Mouse (Mus musculus) heart, postnatal 0 days (tissue): ENCODE measurements at regions not wholly inside any gene's neighbourhood (a gene's known extent, or its start where the extent isn't known, plus 50 kb on each side); places are given as distances from the start of the nearest gene placed in this dataset.

ENCODE experiments used
- ATAC-seq: fragments of 200-750 bp; cut with Nextera tagmentation; 2 replicates; pipeline ENCODE4 v1.8.0; 2017; ENCODE audit warnings: low read depth, moderate number of reproducible peaks, moderate library complexity; ENCODE audit not compliant: insufficient read depth
- DNase-seq: peaks from one replicate; pipeline ENCODE4 v3.0.0-alpha.2; 2016; ENCODE audit warnings: low spot score
- H3K27ac ChIP-seq: fragments of 300-500 bp; sonication (generic); 2 replicates; pipeline ENCODE4 v1.5.1; 2014; ENCODE audit warnings: low read depth, mild to moderate bottlenecking
- H3K27me3 ChIP-seq: fragments of 300-500 bp; sonication (generic); 2 replicates; pipeline ENCODE4 v1.6.1; 2014; ENCODE audit warnings: low read length, mixed read lengths; ENCODE audit not compliant: control insufficient read depth, insufficient read depth
- H3K36me3 ChIP-seq: fragments of 300-500 bp; sonication (generic); replicated peaks from 2 replicates; pipeline ENCODE4 v1.6.1; 2014; ENCODE audit warnings: low read length, mixed read lengths; ENCODE audit not compliant: control insufficient read depth, insufficient read depth
- H3K4me1 ChIP-seq: fragments of 300-500 bp; sonication (generic); 2 replicates; pipeline ENCODE4 v1.6.1; 2014; ENCODE audit warnings: antibody characterized with exemption; ENCODE audit not compliant: control insufficient read depth, insufficient read depth
- H3K4me2 ChIP-seq: fragments of 300-500 bp; sonication (generic); 2 replicates; pipeline ENCODE4 v1.6.1; 2014; ENCODE audit warnings: low read depth, mild to moderate bottlenecking, low read length, moderate library complexity
- H3K4me3 ChIP-seq: fragments of 300-500 bp; sonication (generic); 2 replicates; pipeline ENCODE4 v1.5.1; 2014; ENCODE audit warnings: low read depth, low read length
- H3K9ac ChIP-seq: fragments of 300-500 bp; sonication (generic); replicated peaks from 2 replicates; pipeline ENCODE4 v1.6.1; 2014; ENCODE audit warnings: low read depth, low read length, mixed read lengths
- H3K9me3 ChIP-seq: fragments of 300-500 bp; sonication (generic); replicated peaks from 2 replicates; pipeline ENCODE4 v1.6.1; 2016; ENCODE audit warnings: low read length; ENCODE audit not compliant: control insufficient read depth
- CTCF ChIP-seq: IDR thresholded peaks from 2 replicates; pipeline ENCODE4 v1.5.1; 2016; ENCODE audit warnings: antibody characterized with exemption, control low read depth, low read depth
- EP300 ChIP-seq: IDR thresholded peaks from 2 replicates; pipeline ENCODE4 v1.6.1; 2016; ENCODE audit warnings: antibody characterized with exemption, low read depth
- WGBS: fragments of 180-500 bp; shearing (Covaris S2); extraction: QIAGEN DNeasy Blood & Tissue Kit; methylation state at CpG from one replicate; pipeline ENCODE4 v1.1.7; 2014; 5-methylcytosine and 5-hydroxymethylcytosine counted together

GRCm38 (mm10) chr4:131161501-131161900 lies 217.3 kb downstream of the Matn1 start:
- no peak for ATAC-seq
- H3K9ac ChIP-seq = no peak overlapping the region
- no peak for DNase-seq
- H3K27me3 ChIP-seq = peaks cover 6% of the 10 kb centered on the region; the same call in 1 of the 2 replicates
- TF ChIP-seq EP300 (no peak), CTCF (no peak)
- H3K4me1 ChIP-seq = no peaks in the 10 kb centered on the region
- WGBS = 73% methylated on average over 9 of the region's 9 CpGs
- no peak overlapping the region for H3K4me2 ChIP-seq
- H3K36me3 ChIP-seq = no peaks in the 10 kb centered on the region
- H3K9me3 ChIP-seq = no peaks in the 10 kb centered on the region
- H3K4me3 ChIP-seq = no peak overlapping the region
- H3K27ac ChIP-seq = no peak overlapping the region

GRCm38 (mm10) chr4:131163782-131164315 lies 219.7 kb downstream of the Matn1 start:
- no peak overlapping the region for H3K4me2 ChIP-seq
- no peak for ATAC-seq
- WGBS = 50% methylated on average over 7 of the region's 7 CpGs

GRCm38 (mm10) chr4:131166574-131167270 lies 222.5 kb downstream of the Matn1 start:
- no peaks in the 10 kb centered on the region for H3K36me3 ChIP-seq
- 61% methylated on average over 9 of the region's 9 CpGs for WGBS
- DNase-seq (no peak), ATAC-seq (no peak)
- H3K9me3 ChIP-seq = no peaks in the 10 kb centered on the region
- H3K4me1 ChIP-seq = no peaks in the 10 kb centered on the region
- no peak overlapping the region for H3K4me2 ChIP-seq
- TF ChIP-seq EP300 (no peak), CTCF (no peak)
- no peaks in the 10 kb centered on the region for H3K27me3 ChIP-seq
- H3K9ac ChIP-seq = no peak overlapping the region
- H3K4me3 ChIP-seq = no peak overlapping the region
- H3K27ac ChIP-seq = no peak overlapping the region

More at GRCm38 (mm10) chr4:131163782-131164315, 219.7 kb downstream of the Matn1 start:
- H3K27me3 ChIP-seq = peaks cover 6% of the 10 kb centered on the region; the same call in 1 of the 2 replicates
- no peak for TF ChIP-seq EP300
- TF ChIP-seq CTCF = no peak
- DNase-seq = no peak
- no peak overlapping the region for H3K9ac ChIP-seq
- H3K27ac ChIP-seq = no peak overlapping the region
- no peaks in the 10 kb centered on the region for H3K4me1 ChIP-seq
- H3K36me3 ChIP-seq = no peaks in the 10 kb centered on the region
- no peak overlapping the region for H3K4me3 ChIP-seq
- H3K9me3 ChIP-seq = no peaks in the 10 kb centered on the region

GRCm38 (mm10) chr4:131167921-131168320 lies 223.7 kb downstream of the Matn1 start:
- Histone ChIP-seq H3K36me3 (no peaks in the 10 kb centered on the region), H3K9ac (no peak overlapping the region), H3K9me3 (no peaks in the 10 kb centered on the region), H3K4me1 (no peaks in the 10 kb centered on the region), H3K27me3 (no peaks in the 10 kb centered on the region), H3K4me3 (no peak overlapping the region), H3K27ac (no peak overlapping the region), H3K4me2 (no peak overlapping the region)
- DNase-seq (no peak), ATAC-seq (no peak)
- TF ChIP-seq CTCF = no peak
- TF ChIP-seq EP300 = no peak
- WGBS = 78% methylated on average over 2 of the region's 2 CpGs

GRCm38 (mm10) chr4:131173783-131174460 lies 229.7 kb downstream of the Matn1 start:
- Histone ChIP-seq H3K9me3 (no peaks in the 10 kb centered on the region), H3K27me3 (no peaks in the 10 kb centered on the region), H3K27ac (no peak overlapping the region), H3K9ac (no peak overlapping the region), H3K4me2 (no peak overlapping the region), H3K4me3 (no peak overlapping the region), H3K4me1 (no peaks in the 10 kb centered on the region), H3K36me3 (no peaks in the 10 kb centered on the region)
- 73% methylated on average over 28 of the region's 28 CpGs for whole genome bisulfite sequencing
- ATAC-seq = no peak
- no peak for DNase-seq
- TF ChIP-seq CTCF = no peak
- no peak for TF ChIP-seq EP300
